Mouse (Mus musculus) limb, embryonic 11.5 days (tissue): Measurements from ENCODE around the gene Gbp3. TPM values are rescaled to one million over a fixed set of nuclear protein-coding genes. Genes with fewer than 3 reads are reported as not detected.

Source experiments
- ATAC-seq: fragments of 200-750 bp; cut with Nextera tagmentation; 2 replicates; pipeline ENCODE4 v1.8.0; 2017; ENCODE audit warnings: low read depth; ENCODE audit not compliant: insufficient number of reproducible peaks, low FRiP score, low TSS enrichment
- DNase-seq: peaks from one replicate; pipeline ENCODE4 v3.0.0-alpha.2; 2015; ENCODE audit warnings: low spot score
- H3K27ac ChIP-seq: fragments of 300-500 bp; sonication (generic); replicated peaks from 2 replicates; pipeline ENCODE4 v1.5.1; 2014; ENCODE audit warnings: low read depth, mild to moderate bottlenecking, low read length
- H3K27me3 ChIP-seq: fragments of 300-500 bp; sonication (generic); 2 replicates; pipeline ENCODE4 v1.6.1; 2014; ENCODE audit warnings: mild to moderate bottlenecking, low read length, mixed read lengths; ENCODE audit not compliant: control insufficient read depth, insufficient read depth
- H3K36me3 ChIP-seq: fragments of 300-500 bp; sonication (generic); 2 replicates; pipeline ENCODE4 v1.6.1; 2014; ENCODE audit warnings: mild to moderate bottlenecking, low read length, moderate library complexity, mixed read lengths; ENCODE audit not compliant: control insufficient read depth, insufficient read depth
- H3K4me1 ChIP-seq: fragments of 300-500 bp; sonication (generic); 2 replicates; pipeline ENCODE4 v1.6.1; 2014; ENCODE audit warnings: low read length, mixed read lengths; ENCODE audit not compliant: control insufficient read depth, insufficient read depth
- H3K4me2 ChIP-seq: fragments of 300-500 bp; sonication (generic); 2 replicates; pipeline ENCODE4 v1.6.1; 2014; ENCODE audit warnings: low read depth, mild to moderate bottlenecking, moderate library complexity; ENCODE audit not compliant: severe bottlenecking
- H3K4me3 ChIP-seq: fragments of 300-500 bp; sonication (generic); 2 replicates; pipeline ENCODE4 v1.5.1; 2014; ENCODE audit warnings: low read depth, low read length
- H3K9ac ChIP-seq: fragments of 300-500 bp; sonication (generic); 2 replicates; pipeline ENCODE4 v1.6.1; 2014; ENCODE audit warnings: mild to moderate bottlenecking, low read length
- H3K9me3 ChIP-seq: fragments of 300-500 bp; sonication (generic); 2 replicates; pipeline ENCODE4 v1.6.1; 2016; ENCODE audit warnings: low read length; ENCODE audit not compliant: control insufficient read depth
- WGBS: fragments of 180-500 bp; shearing (Covaris S2); extraction: QIAGEN DNeasy Blood & Tissue Kit; methylation state at CpG from one replicate; pipeline ENCODE4 v1.1.7; 2014; 5-methylcytosine and 5-hydroxymethylcytosine counted together
- polyA plus RNA-seq: library from polyadenylated mRNA; unstranded; fragments of >200 nt; fragmentation: Nextera tagmentation; extraction: Ambion mirVana; gene quantifications from 2 replicates; pipeline ENCODE4 v1.2.1, GENCODE M21; 2014

The Gbp3 gene
- polyA plus RNA-seq: 0.23 and 0.82 TPM in 2 replicates

DNA sequence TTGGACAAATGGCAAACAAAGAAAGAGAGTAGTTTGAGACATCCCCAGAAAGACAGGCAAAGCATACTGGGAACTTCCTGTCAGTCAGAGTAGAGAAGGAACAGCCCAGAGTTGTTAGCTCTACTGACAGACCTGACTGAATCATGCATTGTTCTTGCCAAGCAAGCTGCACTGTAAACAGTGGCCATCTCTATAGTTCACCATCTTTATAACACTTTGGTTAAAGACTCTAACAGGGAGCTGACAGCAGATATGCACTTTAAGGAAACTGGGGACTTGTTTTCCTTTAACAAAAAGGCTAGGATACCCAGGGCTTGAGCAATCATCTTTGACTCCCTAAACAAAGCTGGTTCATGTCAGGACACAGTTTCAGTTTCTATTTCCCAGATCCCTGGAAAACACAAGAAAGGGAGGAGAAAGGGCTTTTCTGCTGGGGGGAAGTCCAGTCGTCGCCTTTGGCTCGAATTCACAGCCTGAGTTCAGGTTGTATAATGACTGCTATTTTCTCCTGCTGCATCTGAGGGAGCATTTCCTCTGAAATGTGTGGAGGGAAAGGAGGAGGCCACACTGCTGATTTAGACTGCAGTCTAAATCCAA is at the start of gene Gbp3:
Gbp3 (plus strand) TSS at position 395 of the 597 bp plus-strand sequence.
- ATAC-seq (no peak), DNase-seq (no peak)
- no peak within 1 kb of the TSS for H3K27ac ChIP-seq
- H3K27me3 ChIP-seq: no peaks in the 10 kb centered on the region
- H3K36me3 ChIP-seq: no peaks in the 10 kb centered on the region
- no peaks in the 10 kb centered on the region for H3K9me3 ChIP-seq
- H3K4me3 ChIP-seq: peak within 1 kb of the TSS; percentile 26
- H3K4me2 ChIP-seq: peak within 1 kb of the TSS; percentile 42
- no peak within 1 kb of the TSS for H3K9ac ChIP-seq
- 36% methylated on average over 3 of the region's 3 CpGs for WGBS
- no peaks in the 10 kb centered on the region for H3K4me1 ChIP-seq

GRCm38 (mm10) chr3:142528116-142528515 is 31.7 kb upstream of the Gbp3 start:
- DNase-seq: no peak
- no peaks in the 10 kb centered on the region for H3K9me3 ChIP-seq
- H3K36me3 ChIP-seq: no peaks in the 10 kb centered on the region
- ATAC-seq: no peak
- no peak overlapping the region for H3K9ac ChIP-seq
- H3K27ac ChIP-seq: no peak overlapping the region
- whole genome bisulfite sequencing: 84% methylated on average over 3 of the region's 3 CpGs
- H3K4me1 ChIP-seq: no peaks in the 10 kb centered on the region
- no peak overlapping the region for H3K4me2 ChIP-seq
- H3K27me3 ChIP-seq: 0 out of 2 replicates have a peak, but pooled peaks cover 3% of the 10 kb centered on the region
- no peak overlapping the region for H3K4me3 ChIP-seq

DNA sequence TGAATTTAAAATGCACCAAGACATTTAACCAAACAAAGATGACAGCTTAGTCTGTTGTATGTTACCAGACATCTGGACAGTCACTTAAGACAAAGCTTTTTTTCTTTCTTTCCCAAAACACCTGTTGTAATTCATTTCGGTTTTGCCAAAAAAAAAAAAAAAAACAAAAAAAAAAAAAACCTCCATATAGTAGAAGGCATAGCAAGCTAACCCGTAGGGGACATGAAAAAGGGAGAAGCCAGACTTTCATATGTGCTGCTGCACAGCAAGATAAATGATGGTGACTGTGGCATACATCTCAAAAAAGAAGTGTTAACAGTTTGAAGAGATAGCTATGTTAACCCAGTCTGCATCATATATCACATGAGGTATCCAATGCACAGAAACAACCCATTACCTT is 30.2 kb upstream of the Gbp3 start:
- 74% methylated on average over 2 of the region's 2 CpGs for WGBS
- 0 out of 2 replicates have a peak, but pooled peaks cover 3% of the 10 kb centered on the region for H3K27me3 ChIP-seq
- peak overlapping the region; percentile 55 for H3K4me3 ChIP-seq
- DNase-seq: no peak
- no peak overlapping the region for H3K27ac ChIP-seq
- H3K4me1 ChIP-seq: no peaks in the 10 kb centered on the region
- peak overlapping the region; percentile 94 for H3K4me2 ChIP-seq
- no peak overlapping the region for H3K9ac ChIP-seq
- ATAC-seq: no peak
- H3K36me3 ChIP-seq: no peaks in the 10 kb centered on the region
- no peaks in the 10 kb centered on the region for H3K9me3 ChIP-seq

- no peaks in the 10 kb centered on the region for H3K9me3 ChIP-seq
- no peaks in the 10 kb centered on the region for H3K4me1 ChIP-seq
- 0 out of 2 replicates have a peak, but pooled peaks cover 3% of the 10 kb centered on the region for H3K27me3 ChIP-seq
- H3K4me3 ChIP-seq: peak within 1 kb of the TSS; percentile 55
- H3K4me2 ChIP-seq: peak within 1 kb of the TSS; percentile 94
- ATAC-seq (peak; percentile 86), DNase-seq (peak; percentile 68)
- no peaks in the 10 kb centered on the region for H3K36me3 ChIP-seq
- peak within 1 kb of the TSS; percentile 52 for H3K9ac ChIP-seq
- WGBS: under 1% methylated on average over 30 of the region's 30 CpGs
- no peak within 1 kb of the TSS for H3K27ac ChIP-seq
These were observed 29.5 kb upstream of the Gbp3 start, which contains the start of gene Gbp7 for GRCm38 (mm10) chr3:142530087-142530953. Gene Gbp7, plus strand, starts transcription at chr3:142530342.

DNA sequence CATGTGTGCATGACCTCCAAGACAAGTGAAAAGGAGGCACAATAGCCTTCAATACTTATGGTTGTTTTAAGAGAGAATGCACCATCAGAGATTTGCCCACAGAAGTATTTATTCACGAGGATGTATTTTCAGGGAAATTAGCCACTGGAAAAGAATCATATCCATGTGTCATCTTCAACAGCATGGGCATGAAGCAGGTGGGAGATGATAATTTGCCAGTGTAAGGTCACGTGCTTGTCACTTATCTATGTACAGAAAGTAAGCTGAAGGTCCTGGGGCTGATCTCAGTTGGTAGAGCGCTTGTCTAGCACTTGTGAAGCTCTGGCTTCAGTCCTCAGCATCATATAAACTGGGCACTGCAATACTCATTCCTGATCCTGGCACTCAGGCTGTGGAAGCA is 28.2 kb upstream of the Gbp3 start:
- WGBS: 92% methylated on average over 3 of the region's 3 CpGs
- no peaks in the 10 kb centered on the region for H3K4me1 ChIP-seq
- H3K9me3 ChIP-seq: no peaks in the 10 kb centered on the region
- H3K36me3 ChIP-seq: no peaks in the 10 kb centered on the region
- H3K9ac ChIP-seq: no peak overlapping the region
- no peak for ATAC-seq
- H3K4me2 ChIP-seq: no peak overlapping the region
- H3K27ac ChIP-seq: no peak overlapping the region
- H3K27me3 ChIP-seq: 0 out of 2 replicates have a peak, but pooled peaks cover 3% of the 10 kb centered on the region
- DNase-seq: peak; percentile 4
- H3K4me3 ChIP-seq: no peak overlapping the region

- ATAC-seq: no peak
- Histone ChIP-seq H3K9me3 (no peaks in the 10 kb centered on the region), H3K27me3 (0 out of 2 replicates have a peak, but pooled peaks cover 3% of the 10 kb centered on the region), H3K36me3 (no peaks in the 10 kb centered on the region), H3K4me1 (no peaks in the 10 kb centered on the region), H3K4me2 (no peak overlapping the region), H3K4me3 (no peak overlapping the region), H3K27ac (no peak overlapping the region), H3K9ac (no peak overlapping the region)
- peak; percentile 13 for DNase-seq
- WGBS: 90% methylated on average over 3 of the region's 3 CpGs
These were observed 26.6 kb upstream of the Gbp3 start for GRCm38 (mm10) chr3:142533185-142533584.

- H3K4me1 ChIP-seq: no peaks in the 10 kb centered on the region
- H3K9me3 ChIP-seq: no peaks in the 10 kb centered on the region
- 78% methylated on average over 1 of the region's 1 CpGs for WGBS
- no peak overlapping the region for H3K4me3 ChIP-seq
- no peaks in the 10 kb centered on the region for H3K36me3 ChIP-seq
- H3K9ac ChIP-seq: no peak overlapping the region
- DNase-seq: no peak
- ATAC-seq: no peak
- 0 out of 2 replicates have a peak, but pooled peaks cover 3% of the 10 kb centered on the region for H3K27me3 ChIP-seq
- H3K27ac ChIP-seq: no peak overlapping the region
- no peak overlapping the region for H3K4me2 ChIP-seq
These were observed 24.2 kb upstream of the Gbp3 start for GRCm38 (mm10) chr3:142535667-142536066.

- no peaks in the 10 kb centered on the region for H3K36me3 ChIP-seq
- no peaks in the 10 kb centered on the region for H3K27me3 ChIP-seq
- H3K9ac ChIP-seq: no peak overlapping the region
- 85% methylated on average over 6 of the region's 6 CpGs for WGBS
- no peak for ATAC-seq
- no peak overlapping the region for H3K4me3 ChIP-seq
- no peaks in the 10 kb centered on the region for H3K4me1 ChIP-seq
- H3K27ac ChIP-seq: no peak overlapping the region
- no peaks in the 10 kb centered on the region for H3K9me3 ChIP-seq
- no peak for DNase-seq
- H3K4me2 ChIP-seq: no peak overlapping the region
These were observed 18.4 kb upstream of the Gbp3 start for GRCm38 (mm10) chr3:142541391-142541790.
